Mouse (Mus musculus) mesoderm, embryonic 11.5 days (tissue): ENCODE results near the gene Zfp282.
A peak's percentile ranks its signal among the peaks of the same experiment; 100 is the strongest.
"Not testable (repeated sequence)": the region's sequence is repeated elsewhere in the genome, so short reads cannot be mapped to it uniquely, and the experiment has no call there.

Experiments used
- DNase-seq: peaks from one replicate; pipeline ENCODE4 v3.0.0-alpha.2; 2012; ENCODE audit warnings: low read depth, low spot score

Gene Zfp282

GRCm38 (mm10) chr6:47877058-47877457 lies at the start of gene Zfp282:
Gene Zfp282, plus strand, starts transcription at chr6:47877204.
- DNase-seq = no peak

GRCm38 (mm10) chr6:47827462-47827861 lies 49.5 kb upstream of the Zfp282 start:
- no peak for DNase-seq

- no peak for DNase-seq
These were observed 48.1 kb upstream of the Zfp282 start for GRCm38 (mm10) chr6:47828950-47829349.

GRCm38 (mm10) chr6:47830104-47831078 lies 46.6 kb upstream of the Zfp282 start, which contains the start of gene Zfp786:
Gene Zfp786, minus strand, starts transcription at chr6:47830867.
- peak; percentile 94 for DNase-seq

GRCm38 (mm10) chr6:47832220-47832619 lies 44.8 kb upstream of the Zfp282 start:
- DNase-seq = no peak

GRCm38 (mm10) chr6:47835482-47835983 lies 41.5 kb upstream of the Zfp282 start, which contains the start of gene Zfp398:
Gene Zfp398, plus strand, starts transcription at chr6:47835661.
- peak; percentile 95 for DNase-seq

- peak; percentile 60 for DNase-seq
These were observed 41.0 kb upstream of the Zfp282 start for GRCm38 (mm10) chr6:47835984-47836521.

- DNase-seq = no peak
These were observed 39.4 kb upstream of the Zfp282 start for GRCm38 (mm10) chr6:47837630-47838029.

- no peak for DNase-seq
These were observed 35.9 kb upstream of the Zfp282 start for GRCm38 (mm10) chr6:47841077-47841476.

- no peak for DNase-seq
These were observed 35.2 kb upstream of the Zfp282 start for GRCm38 (mm10) chr6:47841831-47842230.

GRCm38 (mm10) chr6:47842337-47842736 lies 34.7 kb upstream of the Zfp282 start:
- DNase-seq = no peak

GRCm38 (mm10) chr6:47845779-47846178 lies 31.2 kb upstream of the Zfp282 start:
- DNase-seq = no peak

- DNase-seq = no peak
These were observed 19.8 kb upstream of the Zfp282 start for GRCm38 (mm10) chr6:47857241-47857640.

- DNase-seq = not testable (repeated sequence)
These were observed 19.3 kb upstream of the Zfp282 start for GRCm38 (mm10) chr6:47857729-47858128.

- DNase-seq = no peak
These were observed 4.7 kb upstream of the Zfp282 start for GRCm38 (mm10) chr6:47872266-47872665.

- peak; percentile 90 for DNase-seq
These were observed 593 bp downstream of the Zfp282 start for GRCm38 (mm10) chr6:47877461-47878132.

- DNase-seq = peak; percentile 10
These were observed 1.1 kb downstream of the Zfp282 start for GRCm38 (mm10) chr6:47878133-47878514.

- no peak for DNase-seq
These were observed 1.6 kb downstream of the Zfp282 start for GRCm38 (mm10) chr6:47878593-47878992.

GRCm38 (mm10) chr6:47879049-47879716 lies 2.2 kb downstream of the Zfp282 start:
- no peak for DNase-seq

- no peak for DNase-seq
These were observed 3.2 kb downstream of the Zfp282 start for GRCm38 (mm10) chr6:47880166-47880565.

GRCm38 (mm10) chr6:47888812-47889383 lies 11.9 kb downstream of the Zfp282 start:
- DNase-seq = no peak
